Mouse (Mus musculus): ENCODE data around the gene Gm49322.
"Not testable (repeated sequence)": the region's sequence is repeated elsewhere in the genome, so short reads cannot be mapped to it uniquely, and the experiment has no call there.

Gene Gm49322

GRCm38 (mm10) chr10:80611905-80612304 lies 6.1 kb downstream of the Gm49322 start:
- no peak for DNase-seq (ENCODE audit: low spot score)

DNA sequence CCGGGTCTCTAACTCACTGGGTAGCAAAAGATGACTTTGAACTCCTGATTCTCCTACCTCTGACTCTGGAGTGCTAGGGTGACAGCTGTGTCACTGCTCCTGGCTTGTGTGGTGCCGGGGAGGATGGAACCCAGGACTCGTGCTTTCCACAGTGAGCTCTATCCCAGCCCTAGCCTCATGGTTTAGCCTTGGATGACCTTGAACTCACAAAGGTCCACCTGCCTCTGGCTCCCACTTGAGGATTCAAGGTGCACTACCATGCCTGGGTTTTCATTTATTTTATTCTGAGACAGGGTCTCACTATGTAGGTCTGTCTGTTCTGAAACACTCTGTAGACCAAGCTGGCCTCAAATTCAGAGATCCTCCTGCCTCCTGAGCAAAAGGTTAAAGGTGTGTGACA lies 8.0 kb downstream of the Gm49322 start:
- no peak for DNase-seq (ENCODE audit: low spot score)

- DNase-seq (ENCODE audit: low spot score), result no peak
Measured at GRCm38 (mm10) chr10:80614351-80614750, 8.5 kb downstream of the Gm49322 start.

GRCm38 (mm10) chr10:80618181-80618580 lies 12.4 kb downstream of the Gm49322 start:
- DNase-seq (ENCODE audit: low spot score), result peak; percentile 23

GRCm38 (mm10) chr10:80619465-80620244 lies 13.8 kb downstream of the Gm49322 start:
- peak; percentile 49 for DNase-seq (ENCODE audit: low spot score)

DNA sequence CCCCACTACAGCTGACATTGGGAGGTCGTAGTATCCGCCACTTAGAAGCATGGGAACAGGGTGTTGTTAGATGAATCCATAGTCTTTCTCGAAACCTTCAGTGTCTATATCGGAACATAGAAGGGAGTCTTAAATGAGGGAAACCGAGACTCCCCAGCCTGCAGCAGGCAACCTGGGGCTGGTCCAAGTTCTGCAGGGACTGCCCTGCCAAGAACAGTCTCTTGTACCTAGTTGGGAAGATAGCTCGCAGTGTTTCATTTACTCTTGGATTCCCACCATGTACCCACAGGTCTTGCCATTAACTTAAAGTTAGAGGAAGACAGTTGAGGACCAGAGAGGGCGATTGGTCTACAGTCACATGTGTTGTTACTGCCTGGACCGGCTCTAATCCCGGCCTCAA lies 14.5 kb downstream of the Gm49322 start:
- DNase-seq (ENCODE audit: low spot score), result no peak

- DNase-seq (ENCODE audit: low spot score), result no peak
Measured at GRCm38 (mm10) chr10:80620796-80621689, 15.2 kb downstream of the Gm49322 start.

DNA sequence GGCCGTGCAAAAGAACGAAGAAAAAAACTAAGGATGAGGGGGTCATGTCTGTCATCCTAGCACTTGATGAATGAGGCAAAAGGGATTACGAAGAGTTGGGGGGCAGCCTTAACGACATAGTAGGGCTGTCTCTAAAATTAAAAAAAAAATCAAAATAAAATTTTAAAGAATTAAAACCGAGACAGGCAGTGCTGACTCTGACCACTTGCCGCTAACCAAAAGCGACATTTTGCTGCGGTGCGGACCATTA lies 15.8 kb downstream of the Gm49322 start:
- DNase-seq (ENCODE audit: low spot score), result no peak

DNA sequence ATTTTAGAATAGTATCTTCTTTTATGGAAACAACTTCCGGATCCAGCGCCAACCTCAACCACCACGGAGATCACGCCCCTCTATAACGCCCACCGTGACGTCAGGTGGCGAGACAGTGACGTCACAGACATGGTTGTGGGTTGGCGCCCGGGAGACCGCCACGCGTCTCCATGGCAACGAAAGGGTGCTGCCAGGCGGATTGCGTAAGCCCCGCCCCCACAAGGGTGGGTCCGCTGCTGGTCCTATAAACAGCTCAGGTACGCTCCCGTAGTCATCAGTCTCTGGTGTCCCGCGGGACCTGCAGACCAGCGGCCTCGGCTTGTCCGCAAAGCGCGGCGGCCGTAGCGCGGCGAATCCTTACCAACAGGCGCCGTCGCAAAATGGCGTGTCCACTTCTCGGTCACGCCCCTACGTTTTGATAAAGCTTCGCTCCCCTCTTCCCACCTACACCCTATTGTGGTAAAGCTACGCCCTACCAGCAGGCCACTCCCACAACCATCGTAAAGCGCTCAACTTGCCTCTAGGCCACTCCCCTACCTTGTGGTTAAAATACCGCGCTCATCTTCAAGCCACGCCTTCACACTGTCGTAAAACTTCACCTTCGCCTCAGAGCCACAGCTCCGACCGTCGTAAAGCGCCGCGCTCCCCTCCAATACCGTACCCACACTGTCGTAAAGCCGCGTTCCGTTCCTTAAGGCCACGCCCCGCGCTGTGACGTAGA lies 16.3 kb downstream of the Gm49322 start:
- DNase-seq (ENCODE audit: low spot score), result peak; percentile 100

GRCm38 (mm10) chr10:80622661-80623456 lies 17.0 kb downstream of the Gm49322 start, which contains the start of gene Csnk1g2:
Csnk1g2 (plus strand) TSS chr10:80622838.
- peak; percentile 43 for DNase-seq (ENCODE audit: low spot score)

DNA sequence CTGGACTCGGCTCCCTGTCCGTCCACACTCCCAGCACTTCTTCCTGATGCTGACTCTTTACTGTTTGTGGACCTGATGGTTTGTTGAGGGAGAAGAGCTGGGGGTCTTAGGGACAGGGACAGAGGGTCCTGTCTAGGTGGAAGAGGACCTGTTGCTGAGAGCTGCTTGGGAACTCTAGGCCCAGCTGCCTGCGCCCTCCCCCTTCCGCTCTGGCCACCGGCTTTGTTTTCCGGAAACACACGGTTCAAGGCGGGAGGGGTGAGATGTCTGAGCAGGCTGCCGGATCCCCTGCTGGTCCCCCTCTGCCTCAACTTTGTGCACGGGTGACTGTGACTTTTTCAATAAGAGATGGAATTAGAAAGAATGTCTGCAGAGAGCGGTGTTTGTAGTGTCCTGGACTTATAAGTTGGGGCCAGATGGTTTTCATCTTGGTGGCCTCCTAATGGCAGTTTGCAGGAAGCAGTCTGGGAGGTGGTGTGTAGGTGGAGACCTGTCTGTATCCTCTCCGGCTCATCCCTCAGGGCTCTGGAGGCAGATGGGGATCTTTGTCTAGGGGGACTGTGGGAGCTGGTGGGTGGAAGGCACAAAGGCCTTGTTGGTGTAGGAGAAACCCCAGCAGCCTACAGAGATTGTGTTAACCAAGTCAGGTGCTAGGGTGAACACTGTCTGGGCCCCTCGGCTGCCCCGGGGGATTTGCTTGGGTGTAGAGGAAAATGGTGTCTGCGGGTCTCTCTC lies 17.8 kb downstream of the Gm49322 start:
- DNase-seq (ENCODE audit: low spot score), result peak; percentile 77

DNA sequence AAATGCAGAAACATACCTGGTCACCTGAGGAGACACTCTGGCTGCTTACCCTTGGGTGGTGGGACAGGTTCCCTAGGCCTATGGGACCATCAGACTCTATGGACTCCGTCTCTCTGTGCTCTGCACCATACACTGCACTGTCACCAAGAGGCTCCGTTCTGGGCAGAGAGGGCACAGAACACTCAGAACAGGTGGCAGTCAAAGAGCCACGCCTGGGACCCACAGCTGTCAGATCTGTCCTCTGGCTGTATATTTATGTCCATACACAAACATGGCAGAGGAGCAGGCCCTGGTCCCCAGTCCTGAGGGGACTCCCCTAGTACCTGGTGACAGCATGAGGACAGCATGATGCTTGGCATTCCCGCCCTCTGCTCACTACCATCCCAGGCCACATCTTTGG lies 19.9 kb downstream of the Gm49322 start:
- DNase-seq (ENCODE audit: low spot score), result no peak

- DNase-seq (ENCODE audit: low spot score), result peak; percentile 30
Measured at GRCm38 (mm10) chr10:80627685-80628084, 21.9 kb downstream of the Gm49322 start.

DNA sequence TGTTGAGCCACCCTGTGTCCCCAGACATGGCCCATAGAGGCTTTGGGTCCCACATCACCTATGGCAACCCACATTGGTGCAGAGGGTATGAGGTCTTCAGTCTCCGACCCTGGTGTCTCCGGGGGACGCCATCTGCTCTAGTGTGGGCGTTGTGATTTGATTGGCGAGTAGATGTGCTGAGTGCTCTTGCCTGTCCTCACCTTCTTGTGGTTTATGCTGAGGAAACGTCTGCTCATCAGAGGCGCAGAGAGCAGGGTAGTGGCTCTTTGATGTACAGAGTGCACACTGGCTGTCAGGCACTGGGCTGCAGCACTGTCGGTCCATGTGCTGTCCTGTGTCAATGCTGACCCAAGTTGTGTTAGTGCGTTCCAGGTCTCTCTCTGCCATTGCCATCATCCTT lies 23.1 kb downstream of the Gm49322 start:
- DNase-seq (ENCODE audit: low spot score), result no peak

- DNase-seq (ENCODE audit: low spot score), result no peak
Measured at GRCm38 (mm10) chr10:80635345-80635744, 29.5 kb downstream of the Gm49322 start.

DNA sequence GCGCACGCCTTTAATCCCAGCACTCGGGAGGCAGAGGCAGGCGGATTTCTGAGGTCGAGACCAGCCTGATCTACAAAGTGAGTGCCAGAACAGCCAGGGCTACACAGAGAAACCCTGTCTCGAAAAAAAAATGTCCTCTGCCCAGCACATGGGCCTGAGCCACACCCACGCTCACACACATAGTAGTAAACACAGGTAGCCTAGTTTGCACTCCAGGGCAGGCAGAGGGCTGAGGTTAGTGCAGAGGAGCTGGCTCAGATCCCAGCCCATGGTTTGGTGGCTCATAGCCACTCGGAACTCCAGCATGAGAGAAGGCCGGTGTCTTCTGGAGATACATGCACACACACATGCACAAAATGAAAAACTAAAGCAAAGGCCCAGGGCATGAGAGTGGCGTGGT lies 41.1 kb downstream of the Gm49322 start:
- DNase-seq (ENCODE audit: low spot score), result no peak

DNA sequence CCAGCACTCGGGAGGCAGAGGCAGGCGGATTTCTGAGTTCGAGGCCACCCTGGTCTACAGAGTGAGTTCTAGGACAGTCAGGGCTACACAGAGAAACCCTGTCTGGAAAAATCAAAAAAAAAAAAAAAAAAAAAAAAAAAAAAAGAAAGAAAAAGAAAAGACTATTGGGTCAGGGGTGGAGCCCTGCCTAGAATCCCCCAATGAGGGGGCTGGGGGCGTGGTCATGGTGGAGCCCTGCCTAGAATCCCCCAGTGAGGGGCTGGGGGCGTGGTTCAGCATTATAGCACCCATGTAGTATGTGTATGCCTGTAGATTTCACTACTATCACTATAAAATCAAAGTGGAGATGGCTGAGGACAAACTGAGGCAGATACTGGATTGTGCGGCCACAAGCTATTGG lies 44.1 kb downstream of the Gm49322 start:
- DNase-seq (ENCODE audit: low spot score), result not testable (repeated sequence)

GRCm38 (mm10) chr10:80650392-80650791 lies 44.6 kb downstream of the Gm49322 start:
- no peak for DNase-seq (ENCODE audit: low spot score)

DNA sequence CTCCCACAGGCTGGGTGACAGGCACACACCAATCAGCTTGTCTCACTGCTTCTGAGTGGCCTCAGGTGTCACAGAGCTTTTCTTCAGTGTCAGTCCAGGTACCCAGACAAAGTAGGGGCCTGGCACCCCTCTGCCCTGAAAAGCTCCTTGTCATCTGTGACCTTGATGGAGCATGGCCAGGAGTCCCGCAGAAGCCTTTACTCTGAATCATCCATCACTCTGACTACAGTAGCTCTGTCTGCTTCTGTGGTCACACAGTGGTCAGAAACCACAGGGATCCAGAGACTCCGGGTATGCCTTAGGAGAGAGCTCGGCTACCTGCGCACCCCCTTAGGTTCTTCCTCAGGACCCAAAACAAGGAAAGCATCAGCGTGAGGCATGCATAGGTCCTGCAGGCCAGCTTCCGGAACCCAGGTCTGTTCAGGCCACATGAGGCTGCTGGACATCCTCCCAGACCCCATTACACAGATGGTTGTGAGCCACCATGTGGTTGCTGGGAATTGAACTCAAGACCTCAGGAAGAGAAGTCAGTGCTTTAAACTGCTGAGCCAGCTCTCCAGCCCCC lies 47.4 kb downstream of the Gm49322 start:
- DNase-seq (ENCODE audit: low spot score), result no peak

GRCm38 (mm10) chr10:80654866-80655265 lies 49.0 kb downstream of the Gm49322 start:
- no peak for DNase-seq (ENCODE audit: low spot score)

Measured in embryo, embryonic 10 days (tissue).